In the genomic region with DNA sequence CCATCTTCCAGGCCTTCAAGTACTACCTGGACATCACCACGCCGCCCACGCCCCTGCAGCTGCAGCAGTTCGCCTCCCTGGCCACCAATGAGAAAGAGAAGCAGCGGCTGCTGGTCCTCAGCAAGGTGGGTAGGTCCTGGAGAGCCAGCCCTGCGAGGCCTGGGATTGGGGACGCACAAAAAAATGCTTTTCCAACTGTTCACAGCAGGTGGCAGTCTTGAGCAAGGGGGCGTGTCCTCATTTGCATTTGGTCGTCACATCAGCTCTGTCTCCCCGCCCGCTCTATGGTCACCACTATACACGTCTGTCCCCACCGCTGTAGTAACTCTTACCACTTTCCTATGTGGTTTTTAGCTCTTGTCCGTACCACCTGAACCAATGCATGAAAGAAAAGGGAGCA, we compare ENCODE assay signal across 9 mouse cellular contexts. TPM values are rescaled to one million over a fixed set of nuclear protein-coding genes. Genes with fewer than 3 reads are reported as not detected.
DNase-seq lines count a peak whose midpoint lies in the region; ATAC-seq and TF ChIP-seq lines count a peak whose summit lies in the region.
"Had no signal": no experiment of that assay in that cellular context is flagged by ENCODE, and none has a peak within 500 bp of the region (broad histone marks: within the 10 kb centered on the region; RNA-seq: fewer than 3 reads in every experiment).

No protein-coding gene starts in this region.

- no peak for TF ChIP-seq EP300 in CH12.LX (IDR thresholded peaks at IDR 0.05; ENCODE audit: low read length)

- no peaks in the 10 kb centered on the region for H3K9me3 ChIP-seq in CH12.LX (replicated peaks; ENCODE audit: low read length)
- H3K9me3 ChIP-seq in embryonic facial prominence, embryonic 13.5 days, result no peaks in the 10 kb centered on the region
- H3K9me3 ChIP-seq in heart, embryonic 14.5 days (ENCODE audit: control insufficient read depth, low read length), result no peaks in the 10 kb centered on the region
- H3K9me3 ChIP-seq in kidney, embryonic 16.5 days (ENCODE audit: low read length), result no peaks in the 10 kb centered on the region

- H3K27ac ChIP-seq in CH12.LX (ENCODE audit: insufficient read depth, low read depth), result no peak overlapping the region
- no peak overlapping the region for H3K27ac ChIP-seq in embryonic facial prominence, embryonic 13.5 days
- H3K27ac ChIP-seq in heart, embryonic 14.5 days (replicated peaks in 1 of 2; ENCODE audit: control insufficient read depth in 1 of 2, insufficient read depth in 1 of 2, low read depth in 2 of 2, low read length in 2 of 2), result no peak overlapping the region
- no peak overlapping the region for H3K27ac ChIP-seq in kidney, embryonic 16.5 days (ENCODE audit: low read length)
- H3K27ac ChIP-seq: macrophage had no signal

- no peak for ATAC-seq in embryonic facial prominence, embryonic 13.5 days (ENCODE audit: insufficient number of reproducible peaks, insufficient read depth, low FRiP score, low TSS enrichment, low read depth)
- ATAC-seq in heart, embryonic 14.5 days (ENCODE audit: insufficient number of reproducible peaks, insufficient read depth, low FRiP score, low read depth), result peak; percentile 54; the same call in 1 of the 2 replicates
- peak; percentile 76 for ATAC-seq in kidney, embryonic 16.5 days (ENCODE audit: low FRiP score, low TSS enrichment)

- no peaks in the 10 kb centered on the region for H3K27me3 ChIP-seq in CH12.LX (replicated peaks)
- peaks cover 8% of the 10 kb centered on the region for H3K27me3 ChIP-seq in embryonic facial prominence, embryonic 13.5 days
- H3K27me3 ChIP-seq in heart, embryonic 14.5 days (ENCODE audit: control insufficient read depth, insufficient read depth, low read length), result peaks cover 11% of the 10 kb centered on the region; the same call in 1 of the 2 replicates
- 0 out of 2 replicates have a peak, but pooled peaks cover 3% of the 10 kb centered on the region for H3K27me3 ChIP-seq in kidney, embryonic 16.5 days (ENCODE audit: insufficient read depth, low read length)

- peak; percentile 80 for DNase-seq in CH12.LX (ENCODE audit: extremely low read depth)
- DNase-seq in ZHBTc4 (ENCODE audit: low read depth, low spot score), result peak; percentile 91
- DNase-seq in lung, postnatal 14 days, result peak; percentile 68
- DNase-seq in retina, postnatal 1 day, result peak; percentile 87
- peak; percentile 75 for DNase-seq in yolk sac, embryonic 10.5 days (ENCODE audit: low spot score)

- TF ChIP-seq RAD21 in CH12.LX (IDR thresholded peaks at IDR 0.05; ENCODE audit: low read depth, low read length), result peak; percentile 24

- H3K4me3 ChIP-seq in CH12.LX (replicated peaks in 1 of 3; ENCODE audit: low read depth in 2 of 3, low read length in 2 of 3, poor library complexity in 1 of 3), result peak overlapping the region in 2 of 3 experiments; percentile 13 to 35
- peak overlapping the region; percentile 26 for H3K4me3 ChIP-seq in embryonic facial prominence, embryonic 13.5 days
- H3K4me3 ChIP-seq in heart, embryonic 14.5 days (ENCODE audit: control insufficient read depth in 1 of 2, insufficient read depth in 1 of 2, low read depth in 1 of 2, low read length in 2 of 2), result peak overlapping the region; percentile 33
- peak overlapping the region; percentile 38 for H3K4me3 ChIP-seq in kidney, embryonic 16.5 days (ENCODE audit: low read length)

- H3K36me3 ChIP-seq in CH12.LX (replicated peaks in 1 of 2; ENCODE audit: control insufficient read depth in 1 of 2, insufficient read depth in 1 of 2, low read length in 1 of 2), result peaks cover 0 to 4% of the 10 kb centered on the region in 2 experiments
- H3K36me3 ChIP-seq in embryonic facial prominence, embryonic 13.5 days, result no peaks in the 10 kb centered on the region
- H3K36me3 ChIP-seq in heart, embryonic 14.5 days (ENCODE audit: control insufficient read depth, insufficient read depth, low read length), result no peaks in the 10 kb centered on the region
- H3K36me3 ChIP-seq in kidney, embryonic 16.5 days (ENCODE audit: insufficient read depth, low read length), result no peaks in the 10 kb centered on the region

- in situ Hi-C loops in CH12.LX (cut with MboI; ENCODE audit: low pct_ligation_motif_present, low pct_unique_long_range_greater_than_20kb, low sequenced_read_pairs), result no loop called here

- TF ChIP-seq CTCF in CH12.LX (conservative IDR thresholded peaks at IDR 0.05 in 1 of 2, IDR thresholded peaks at IDR 0.05 in 1 of 2; ENCODE audit: low read depth in 2 of 2, low read length in 2 of 2), result peak; percentile 69 to 81

- 0 out of 2 replicates have a peak, but pooled peaks have one; percentile 39 for TF ChIP-seq POLR2A in CH12.LX (IDR thresholded peaks at IDR 0.05; ENCODE audit: low read depth, low read length)

- peaks cover 0 to 10% of the 10 kb centered on the region in 2 experiments; a peak in 2 of 4 replicates for H3K4me1 ChIP-seq in CH12.LX (ENCODE audit: control insufficient read depth in 1 of 2, insufficient read depth in 2 of 2)
- H3K4me1 ChIP-seq in embryonic facial prominence, embryonic 13.5 days, result peaks cover 3% of the 10 kb centered on the region; the same call in 1 of the 2 replicates
- H3K4me1 ChIP-seq in heart, embryonic 14.5 days (ENCODE audit: control insufficient read depth in 2 of 2, insufficient read depth in 2 of 2, low read length in 2 of 2), result no peaks in the 10 kb centered on the region; a peak in 1 of 4 replicates
- H3K4me1 ChIP-seq in kidney, embryonic 16.5 days (ENCODE audit: insufficient read depth, low read length), result peaks cover 5% of the 10 kb centered on the region; the same call in 1 of the 2 replicates

- peak overlapping the region; percentile 18; the same call in 1 of the 2 replicates for H3K9ac ChIP-seq in CH12.LX (ENCODE audit: insufficient read depth, low read depth)
- H3K9ac ChIP-seq in embryonic facial prominence, embryonic 13.5 days, result no peak overlapping the region
- H3K9ac ChIP-seq in heart, embryonic 14.5 days (ENCODE audit: low read length), result peak overlapping the region; percentile 54; the same call in 1 of the 2 replicates
- H3K9ac ChIP-seq in kidney, embryonic 16.5 days (replicated peaks; ENCODE audit: low read length), result peak overlapping the region; percentile 46

- dilution Hi-C loops in CH12.LX (cut with MboI; ENCODE audit: extremely low pct_ligation_motif_present, extremely low pct_unique_long_range_greater_than_20kb, low sequenced_read_pairs), result no loop called here

- H3K4me2 ChIP-seq in CH12.LX (ENCODE audit: insufficient read depth, low read depth, poor library complexity, severe bottlenecking), result peak overlapping the region; percentile 40
- peak overlapping the region; percentile 52 for H3K4me2 ChIP-seq in embryonic facial prominence, embryonic 13.5 days
- H3K4me2 ChIP-seq in heart, embryonic 14.5 days (ENCODE audit: low read length), result peak overlapping the region; percentile 68
- H3K4me2 ChIP-seq in kidney, embryonic 16.5 days (replicated peaks; ENCODE audit: low read depth, low read length), result peak overlapping the region; percentile 54

- 7% methylated on average over 14 of the region's 14 CpGs for WGBS in embryonic facial prominence, embryonic 13.5 days
- 13% methylated on average over 14 of the region's 14 CpGs for WGBS in heart, embryonic 14.5 days
- 14% methylated on average over 14 of the region's 14 CpGs for WGBS in kidney, embryonic 16.5 days

- H3K79me2 ChIP-seq in CH12.LX (replicated peaks; ENCODE audit: control insufficient read depth, extremely low read depth, insufficient read depth, poor library complexity, severe bottlenecking), result no peaks in the 10 kb centered on the region

TF ChIP-seq in CH12.LX, 34 proteins besides CTCF, POLR2A, EP300 and RAD21:
- peak; percentile 49 for TF ChIP-seq HCFC1 (IDR thresholded peaks at IDR 0.05; ENCODE audit: low read depth, low read length)
- TF ChIP-seq TCF12 (IDR thresholded peaks at IDR 0.05; ENCODE audit: low read depth, low read length), result 0 out of 2 replicates have a peak, but pooled peaks have one; percentile 27
- 0 out of 2 replicates have a peak, but pooled peaks have one; percentile 40 for TF ChIP-seq MXI1 (IDR thresholded peaks at IDR 0.05; ENCODE audit: low read depth, low read length)
- TF ChIP-seq USF2 (conservative IDR thresholded peaks at IDR 0.05; ENCODE audit: low read depth, low read length), result no peak
- TF ChIP-seq IRF4 (IDR thresholded peaks at IDR 0.05; ENCODE audit: low read depth, low read length), result peak; percentile 13; the same call in 1 of the 2 replicates
- TF ChIP-seq NELFE (IDR thresholded peaks at IDR 0.05; ENCODE audit: low read depth, low read length), result peak; percentile 49
- TF ChIP-seq MEF2A (IDR thresholded peaks at IDR 0.05; ENCODE audit: borderline replicate concordance, low read depth, low read length), result peak; percentile 25; the same call in 1 of the 2 replicates
- TF ChIP-seq ZNF384 (IDR thresholded peaks at IDR 0.05; ENCODE audit: low read depth, low read length), result peak; percentile 45
- peak; percentile 74 for TF ChIP-seq SMC3 (IDR thresholded peaks at IDR 0.05; ENCODE audit: low read depth, low read length)
- no peak for TF ChIP-seq RCOR1 (conservative IDR thresholded peaks at IDR 0.05; ENCODE audit: low read depth, low read length)
- peak; percentile 40; the same call in 1 of the 2 replicates for TF ChIP-seq SIN3A (IDR thresholded peaks at IDR 0.05; ENCODE audit: low read length)
- no peak for TF ChIP-seq ZKSCAN1 (IDR thresholded peaks at IDR 0.05; ENCODE audit: borderline replicate concordance, low read depth, low read length)
- no peak for TF ChIP-seq JUND (conservative IDR thresholded peaks at IDR 0.05; ENCODE audit: low read depth, low read length)

RNA-seq across cellular contexts. Expression of a gene that starts 38.3 kb away (rescaled TPM):
- total RNA-seq in CH12.LX (2012; rRNA removed) (13.5 and 13.7 TPM in 2 replicates), CH12.LX (2014; rRNA removed) (9.9 and 10.7 TPM in 2 replicates)
- 19.3 and 24.1 TPM in 2 replicates for polyA plus RNA-seq in CH12.LX (2012; ENCODE audit: insufficient read length, low read depth)
- 73.7 TPM in 2 replicates for polyA plus RNA-seq in embryonic facial prominence, embryonic 13.5 days (2015; fragmentation: Nextera tagmentation; extraction: Ambion mirVana)
- polyA plus RNA-seq in heart, embryonic 14.5 days (2014; fragmentation: Nextera tagmentation; extraction: Ambion mirVana), result 53.8 and 54.0 TPM in 2 replicates
- 85.6 and 87.5 TPM in 2 replicates for polyA plus RNA-seq in kidney, embryonic 16.5 days (2015; fragmentation: Nextera tagmentation; extraction: Ambion mirVana)
